Mouse (Mus musculus): ENCODE measurements around the gene Eif6.

The Eif6 gene

DNA sequence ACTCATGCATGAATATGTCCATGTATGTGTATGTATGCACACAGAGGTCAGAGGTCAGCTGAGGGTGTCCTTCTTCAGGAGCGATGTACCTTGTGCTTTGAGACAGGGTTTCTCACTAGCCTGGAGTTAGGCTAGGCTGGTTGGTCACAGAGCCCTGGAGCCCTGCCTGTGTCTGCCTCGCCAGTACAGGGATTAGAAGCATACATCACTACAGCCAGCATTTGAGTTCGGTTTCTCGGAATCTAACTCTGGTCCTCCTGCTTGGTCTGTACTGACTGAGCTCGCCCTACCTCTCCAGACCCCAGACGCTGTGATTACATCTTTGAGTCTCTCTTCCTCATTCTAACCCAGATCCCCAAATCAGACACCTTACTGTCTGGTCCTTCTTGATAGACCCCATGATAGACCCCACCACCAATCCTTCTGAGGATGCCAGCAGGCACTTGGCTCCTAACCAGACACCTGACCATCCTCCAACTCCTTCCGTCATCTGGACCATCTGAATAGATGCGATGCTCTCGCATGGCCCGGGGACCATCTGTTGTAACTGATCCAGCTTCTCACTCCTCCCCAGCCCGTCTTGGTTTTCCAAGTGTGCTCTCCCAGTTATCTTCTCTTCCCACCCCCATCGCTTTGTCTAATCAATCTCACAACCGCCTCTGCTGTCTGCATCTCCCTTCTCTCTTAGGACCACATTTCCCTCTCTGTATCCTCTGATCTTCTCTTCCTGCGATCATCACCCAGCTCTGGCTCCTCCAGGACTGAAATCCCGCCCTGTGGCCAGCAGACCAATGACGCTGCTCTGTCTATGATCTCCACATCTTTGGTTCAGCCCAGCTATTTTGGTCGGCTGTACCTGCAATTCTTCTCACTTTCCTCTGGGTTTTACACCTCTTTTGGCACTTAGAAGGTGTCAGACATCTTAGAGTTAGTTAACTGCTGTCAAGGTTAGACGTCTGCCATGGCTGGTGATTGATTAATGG, 38.5 kb downstream of the Eif6 start:
- DNase-seq (ENCODE audit: low spot score), result no peak

DNA sequence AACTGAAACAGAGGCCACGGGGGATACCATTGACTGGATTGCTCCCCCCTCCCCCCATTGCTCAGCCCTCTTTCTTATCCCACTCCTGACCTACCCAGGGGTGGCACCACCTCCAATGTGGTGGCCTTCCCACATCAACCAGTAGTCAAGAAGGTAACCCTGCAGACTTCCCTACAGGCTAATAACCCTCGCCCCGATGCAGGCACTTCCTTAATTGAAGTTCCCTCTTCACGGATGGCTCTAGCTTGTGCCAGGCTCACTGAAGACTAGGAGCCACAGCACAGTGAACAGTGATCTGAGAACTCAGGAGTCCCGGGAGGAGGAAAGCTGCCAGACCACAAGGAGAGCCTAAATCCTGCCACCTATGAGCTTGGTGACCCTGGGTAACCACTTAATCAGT, 39.8 kb downstream of the Eif6 start:
- DNase-seq (ENCODE audit: low spot score), result no peak

DNA sequence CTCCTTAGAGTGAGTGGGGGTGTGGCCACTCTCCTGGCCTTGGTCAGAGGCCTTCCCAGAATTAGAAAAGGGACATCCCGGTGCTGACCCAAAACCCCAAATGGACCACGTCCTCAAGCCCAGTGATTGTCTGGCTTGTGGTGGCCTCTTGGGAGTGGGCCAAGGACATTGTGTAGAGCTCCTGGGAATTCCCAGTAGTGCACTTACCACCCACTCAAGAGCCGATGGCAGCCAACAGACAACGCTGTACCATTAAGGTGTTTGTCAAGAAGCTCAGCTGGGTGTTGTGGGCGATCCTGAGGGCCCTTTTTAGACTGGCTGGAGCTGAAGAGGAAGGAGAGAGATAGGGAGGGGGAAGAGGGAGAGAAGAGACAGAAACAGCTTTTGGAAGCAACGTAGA, 42.2 kb downstream of the Eif6 start:
- no peak for DNase-seq (ENCODE audit: low spot score)

DNA sequence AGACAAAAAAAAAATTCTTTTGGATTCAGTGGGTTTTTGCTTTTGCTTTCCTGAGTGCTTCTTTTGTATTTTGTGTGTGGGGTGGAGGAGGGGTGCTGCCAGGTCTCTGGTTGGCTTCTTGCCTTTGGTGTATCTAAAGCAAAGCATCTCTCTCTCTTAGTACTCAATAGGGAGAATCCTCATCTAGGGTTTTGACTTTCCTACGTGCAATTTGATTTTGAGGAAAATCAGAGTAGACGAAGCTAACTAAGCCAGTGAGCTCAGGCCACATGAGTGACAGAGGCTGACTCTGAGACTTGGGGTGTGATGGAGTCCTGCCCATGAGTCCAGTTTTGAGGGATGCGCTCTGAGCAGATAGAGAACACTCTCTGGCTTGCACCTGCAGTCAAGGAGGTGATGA, 47.2 kb downstream of the Eif6 start:
- no peak for DNase-seq (ENCODE audit: low spot score)

DNA sequence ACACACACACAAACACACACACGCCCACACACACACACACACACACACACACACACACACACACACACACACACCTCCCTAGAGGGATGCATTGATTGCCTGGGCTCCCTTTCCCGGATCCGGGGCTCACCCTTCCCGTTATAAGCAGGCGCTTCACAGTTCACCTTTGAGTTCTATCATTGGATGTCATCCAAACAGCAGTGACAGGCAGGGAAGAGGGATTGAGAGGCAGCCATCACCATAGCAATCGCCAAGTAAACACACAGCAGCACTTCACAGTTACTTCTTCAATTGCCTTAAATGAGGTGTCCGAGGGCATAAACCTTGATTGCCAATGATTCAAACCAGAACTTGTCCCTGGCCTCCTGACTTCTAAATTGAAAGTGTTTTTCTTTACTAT, 47.7 kb downstream of the Eif6 start:
- no peak for DNase-seq (ENCODE audit: low spot score)

DNA sequence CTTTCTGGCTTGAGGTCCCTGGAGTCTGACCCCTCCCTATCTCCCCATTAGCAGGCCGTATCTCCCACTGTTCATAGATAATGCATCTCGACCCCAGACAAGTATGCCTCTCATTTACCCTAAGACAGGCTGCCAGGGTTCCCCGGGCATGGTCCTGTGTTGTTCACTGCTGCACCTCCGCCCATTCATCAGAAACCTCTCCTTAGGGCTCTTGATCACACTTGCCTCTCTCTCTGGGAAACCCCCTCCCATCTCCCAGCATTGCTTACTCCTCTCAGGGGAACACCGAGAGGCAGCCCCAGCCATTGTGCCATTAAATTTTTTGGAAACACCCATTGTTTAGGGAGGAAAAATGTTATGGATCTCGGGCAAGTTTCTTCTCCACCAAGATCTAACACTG, 48.7 kb downstream of the Eif6 start:
- no peak for DNase-seq (ENCODE audit: low spot score)

DNA sequence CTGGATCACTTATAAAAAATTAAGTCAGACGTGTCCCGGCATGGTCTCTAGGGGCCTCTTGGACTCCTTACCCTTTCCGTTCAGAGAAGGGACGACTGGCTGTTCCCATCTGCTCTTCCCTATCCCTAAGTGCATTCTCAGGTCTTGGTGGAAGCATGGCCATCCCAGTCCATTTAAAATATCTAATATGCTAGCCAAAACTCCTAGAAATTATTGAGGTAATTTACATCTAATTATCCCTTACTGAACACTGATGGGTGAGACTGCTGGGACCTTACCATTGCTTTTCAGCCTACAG, 49.1 kb downstream of the Eif6 start:
- no peak for DNase-seq (ENCODE audit: low spot score)

DNA sequence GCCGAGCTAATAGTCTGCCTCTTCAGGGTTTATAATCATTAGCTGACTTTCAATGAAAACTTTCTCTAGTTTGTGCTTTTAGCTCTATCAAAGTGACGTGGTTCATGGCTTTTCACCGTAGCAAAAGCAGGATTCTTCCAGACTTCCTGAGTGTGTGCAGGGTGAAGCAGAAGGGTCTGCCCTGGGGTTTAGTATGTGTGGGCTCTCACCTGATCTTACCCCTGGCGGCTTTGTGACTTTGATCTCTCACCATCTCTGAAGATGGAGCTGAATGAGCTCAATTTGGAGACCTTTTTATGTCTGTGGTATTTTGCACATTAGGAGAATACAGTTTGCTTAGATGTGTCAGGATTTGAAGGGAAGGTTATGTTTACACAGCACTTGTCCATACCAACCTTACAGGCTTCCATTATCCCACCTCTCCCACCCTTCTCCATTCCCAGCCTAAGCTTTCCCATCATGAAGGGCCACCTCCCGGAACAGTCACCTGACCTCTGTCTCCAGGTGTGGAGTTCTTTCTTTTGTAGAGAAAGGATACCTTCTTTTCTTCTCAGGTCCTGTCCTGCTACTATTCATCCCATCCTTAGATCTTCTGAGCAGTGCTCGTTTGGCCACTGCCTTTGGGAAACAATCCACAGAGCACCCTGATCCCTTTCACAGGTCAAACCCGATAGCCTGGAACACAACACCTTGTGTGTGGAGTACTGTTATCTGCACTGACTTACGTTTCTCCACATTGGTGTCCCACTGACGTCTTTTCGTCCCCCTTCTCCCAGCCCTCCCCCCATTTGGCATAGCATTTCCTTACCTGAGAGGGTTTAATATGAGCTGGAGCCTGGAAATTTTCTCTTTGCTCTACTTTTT, 49.7 kb downstream of the Eif6 start:
- DNase-seq (ENCODE audit: low spot score), result no peak

DNA sequence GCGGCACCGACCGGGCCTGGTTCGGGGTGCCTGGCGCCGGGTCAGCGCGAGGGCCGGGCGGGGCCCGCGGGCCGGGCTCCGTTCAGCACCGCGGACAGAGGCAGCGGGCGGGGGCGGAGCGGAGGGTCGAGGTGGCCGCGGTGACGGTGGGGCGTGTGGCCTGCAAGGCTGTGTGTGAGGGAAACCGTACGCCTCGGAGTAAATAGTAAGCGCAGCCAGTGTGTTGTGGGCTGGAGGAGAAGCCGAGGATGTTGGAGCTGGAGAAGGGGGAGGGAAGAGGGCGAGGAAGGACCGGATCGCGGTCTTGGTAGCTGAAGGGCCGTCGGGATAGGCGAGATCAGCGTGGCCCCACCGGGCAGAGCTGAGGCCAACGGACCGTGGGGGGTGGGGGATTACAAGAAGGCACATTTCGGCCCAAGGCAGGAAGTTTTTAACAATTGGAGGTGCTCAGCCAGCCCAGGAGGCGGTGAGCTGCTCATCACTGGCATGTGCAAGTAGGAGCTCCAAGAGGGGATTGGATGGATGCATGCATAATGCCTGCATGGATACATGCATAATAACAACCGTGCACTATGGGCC, 51.0 kb downstream of the Eif6 start:
- peak; percentile 63 for DNase-seq (ENCODE audit: low spot score)

DNA sequence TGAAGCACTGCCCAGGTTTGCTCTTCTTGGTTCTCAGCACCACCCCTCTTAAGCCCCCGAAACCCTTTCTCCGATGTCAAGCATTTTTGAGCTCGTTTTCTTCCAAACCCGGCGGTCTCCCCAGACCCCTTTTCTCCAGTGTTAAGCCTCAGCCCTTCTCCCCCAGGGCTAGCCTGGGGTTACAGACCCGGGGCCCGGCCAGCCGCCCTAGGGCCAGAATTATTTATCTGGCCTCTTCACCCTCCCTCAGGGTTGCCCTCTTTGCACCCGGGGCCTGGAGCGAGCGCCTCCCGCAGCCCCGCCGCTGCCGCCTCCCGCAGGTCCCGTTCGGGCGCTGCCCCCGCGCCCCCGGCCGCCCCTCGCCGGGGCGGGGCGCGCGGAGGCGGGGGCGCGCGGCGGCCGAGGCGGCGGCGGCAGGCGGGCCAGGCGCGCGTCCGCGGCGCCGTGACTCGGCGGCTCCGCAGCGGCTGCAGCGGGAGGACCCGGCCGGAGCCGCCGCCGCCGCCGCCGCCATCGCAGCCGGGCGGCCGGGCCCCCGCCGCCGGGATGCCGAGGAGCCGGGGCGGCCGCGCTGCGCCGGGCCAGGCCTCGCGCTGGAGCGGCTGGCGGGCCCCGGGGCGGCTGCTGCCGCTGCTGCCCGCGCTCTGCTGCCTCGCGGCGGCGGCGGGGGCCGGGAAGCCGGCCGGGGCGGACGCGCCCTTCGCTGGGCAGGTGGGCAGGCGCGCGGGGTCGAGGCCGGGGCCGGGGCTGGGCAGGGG, 51.6 kb downstream of the Eif6 start, which contains the start of gene Mmp24:
Gene Mmp24 (plus strand): TSS at position 416 of the 758 bp plus-strand sequence.
- no peak for DNase-seq (ENCODE audit: low spot score)

DNA sequence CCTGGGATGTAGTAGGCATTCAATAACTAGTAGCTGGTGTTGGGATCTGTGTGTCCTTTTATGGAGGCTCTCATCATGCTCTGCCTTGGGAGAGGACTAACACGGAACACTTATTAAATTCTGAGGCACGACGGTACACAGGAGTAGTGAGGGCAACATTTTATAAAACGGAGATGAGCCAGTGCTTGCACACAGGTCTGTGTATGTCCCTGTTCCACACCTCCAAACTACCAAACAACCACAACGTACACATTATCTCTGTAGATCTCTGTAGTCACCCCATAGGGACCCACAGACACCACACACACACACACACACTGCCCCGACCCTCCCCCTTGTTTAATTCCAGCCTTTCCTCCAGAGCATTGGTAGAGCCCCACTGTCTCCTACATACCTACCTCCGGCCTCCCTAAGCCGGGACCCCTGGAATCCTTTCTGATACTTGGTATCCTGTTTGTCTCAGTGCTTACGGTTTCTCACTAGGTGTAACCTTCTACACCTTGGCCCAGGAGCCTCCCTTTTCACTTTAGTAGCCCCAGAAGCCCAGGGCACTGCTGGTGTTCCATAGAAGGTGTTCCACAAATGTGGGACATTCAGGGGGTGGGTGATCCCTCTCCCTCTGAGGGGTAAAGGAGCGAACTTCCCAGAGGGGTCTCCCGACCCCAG, 52.3 kb downstream of the Eif6 start:
- DNase-seq (ENCODE audit: low spot score), result no peak

DNA sequence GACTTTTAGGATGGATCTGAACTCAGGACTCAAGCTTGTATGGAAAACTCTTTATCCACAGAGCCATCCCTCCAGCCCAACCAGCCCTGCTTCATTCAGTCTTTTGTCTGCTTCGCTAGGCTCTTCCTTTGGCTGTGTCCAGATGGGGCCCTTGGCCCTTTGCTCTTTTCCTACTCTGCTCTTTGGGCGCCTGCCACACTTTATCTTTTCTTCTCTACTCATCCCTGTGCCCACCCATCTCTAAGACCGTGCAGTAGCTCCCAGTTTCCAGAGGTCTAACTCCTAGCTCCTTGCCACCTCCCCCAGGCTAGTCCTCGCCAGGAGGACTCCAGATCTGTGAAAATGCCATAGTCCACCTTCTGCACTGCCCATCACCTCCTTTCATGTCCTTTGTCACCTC, 53.1 kb downstream of the Eif6 start:
- DNase-seq (ENCODE audit: low spot score), result no peak

Measured in ovary, postnatal 14 days (tissue).